Comparison of ENCODE assay signal across 12 mouse cellular contexts in the genomic region with DNA sequence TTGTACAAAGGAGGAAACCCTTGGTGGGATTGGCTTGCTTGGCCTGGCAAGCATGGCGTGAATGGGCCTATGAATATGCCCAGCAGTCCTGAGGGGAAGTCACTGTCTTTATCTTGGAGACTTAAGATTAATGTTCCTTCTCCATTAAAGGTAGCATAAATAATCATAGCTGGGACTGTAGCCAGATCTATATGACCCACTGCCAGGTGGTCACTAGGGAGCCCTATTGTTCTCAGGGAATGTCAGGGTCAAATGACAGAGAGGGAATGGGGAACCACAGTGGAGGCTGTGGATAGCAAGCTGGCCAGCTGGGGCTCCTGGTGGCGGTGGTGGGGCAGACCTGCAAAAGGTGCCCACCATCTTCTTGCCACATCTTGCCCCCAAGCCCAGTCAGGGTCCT.
DNase-seq lines count a peak whose midpoint lies in the region; ATAC-seq lines count a peak whose summit lies in the region.
"Had no signal": no experiment of that assay in that cellular context is flagged by ENCODE, and none has a peak within 500 bp of the region (broad histone marks: within the 10 kb centered on the region; RNA-seq: fewer than 3 reads in every experiment).

No protein-coding gene starts in this region.

- peak; percentile 38; the same call in 1 of the 2 replicates for ATAC-seq in kidney, embryonic 15.5 days (replicated peaks; ENCODE audit: low FRiP score)
- ATAC-seq in midbrain, embryonic 13.5 days = no peak
- ATAC-seq: liver, embryonic 12.5 days had no signal

- H3K27me3 ChIP-seq in heart, embryonic 10.5 days (ENCODE audit: insufficient read depth, poor library complexity, severe bottlenecking) = no peaks in the 10 kb centered on the region
- H3K27me3 ChIP-seq in kidney, embryonic 15.5 days = no peaks in the 10 kb centered on the region
- H3K27me3 ChIP-seq in midbrain, embryonic 10.5 days (ENCODE audit: low read depth, poor library complexity, severe bottlenecking) = no peaks in the 10 kb centered on the region
- no peaks in the 10 kb centered on the region for H3K27me3 ChIP-seq in midbrain, embryonic 13.5 days
- H3K27me3 ChIP-seq in limb, embryonic 10.5 days (ENCODE audit: low read depth, poor library complexity, severe bottlenecking) = no peaks in the 10 kb centered on the region
- H3K27me3 ChIP-seq: liver, embryonic 12.5 days had no signal

- no peaks in the 10 kb centered on the region for H3K9me3 ChIP-seq in heart, embryonic 10.5 days
- no peaks in the 10 kb centered on the region for H3K9me3 ChIP-seq in kidney, embryonic 15.5 days (replicated peaks)
- H3K9me3 ChIP-seq in midbrain, embryonic 10.5 days (replicated peaks) = no peaks in the 10 kb centered on the region
- no peaks in the 10 kb centered on the region for H3K9me3 ChIP-seq in midbrain, embryonic 13.5 days
- no peaks in the 10 kb centered on the region for H3K9me3 ChIP-seq in limb, embryonic 10.5 days (replicated peaks)

- no peak overlapping the region for H3K9ac ChIP-seq in kidney, embryonic 15.5 days
- no peak overlapping the region for H3K9ac ChIP-seq in midbrain, embryonic 13.5 days (replicated peaks)
- H3K9ac ChIP-seq: liver, embryonic 12.5 days had no signal

- 76% methylated on average over 2 of the region's 2 CpGs for WGBS in heart, embryonic 10.5 days
- 76% methylated on average over 2 of the region's 2 CpGs for WGBS in kidney, embryonic 15.5 days
- WGBS in midbrain, embryonic 10.5 days = 86% methylated on average over 2 of the region's 2 CpGs
- 81% methylated on average over 2 of the region's 2 CpGs for WGBS in midbrain, embryonic 13.5 days
- 92% methylated on average over 2 of the region's 2 CpGs for WGBS in limb, embryonic 10.5 days

- no peak overlapping the region for H3K4me3 ChIP-seq in heart, embryonic 10.5 days
- H3K4me3 ChIP-seq in kidney, embryonic 15.5 days (replicated peaks) = no peak overlapping the region
- H3K4me3 ChIP-seq in midbrain, embryonic 10.5 days = no peak overlapping the region
- H3K4me3 ChIP-seq in midbrain, embryonic 13.5 days (replicated peaks) = no peak overlapping the region
- no peak overlapping the region for H3K4me3 ChIP-seq in limb, embryonic 10.5 days
- H3K4me3 ChIP-seq: liver, embryonic 12.5 days had no signal

- H3K4me2 ChIP-seq in kidney, embryonic 15.5 days = no peak overlapping the region
- no peak overlapping the region for H3K4me2 ChIP-seq in midbrain, embryonic 13.5 days (replicated peaks)
- H3K4me2 ChIP-seq: liver, embryonic 12.5 days had no signal

- H3K27ac ChIP-seq in heart, embryonic 10.5 days = no peak overlapping the region; the same call in 1 of the 2 replicates
- H3K27ac ChIP-seq in kidney, embryonic 15.5 days = peak overlapping the region; percentile 54; the same call in 1 of the 2 replicates
- 0 out of 2 replicates have a peak overlapping the region, but pooled peaks have one; percentile 1 for H3K27ac ChIP-seq in midbrain, embryonic 10.5 days (replicated peaks)
- H3K27ac ChIP-seq in midbrain, embryonic 13.5 days = no peak overlapping the region
- H3K27ac ChIP-seq in limb, embryonic 10.5 days = 0 out of 2 replicates have a peak overlapping the region, but pooled peaks have one; percentile 28
- H3K27ac ChIP-seq: liver, embryonic 12.5 days had no signal

- peaks cover 11% of the 10 kb centered on the region; the same call in 1 of the 2 replicates for H3K36me3 ChIP-seq in heart, embryonic 10.5 days
- H3K36me3 ChIP-seq in kidney, embryonic 15.5 days = peaks cover 17% of the 10 kb centered on the region
- peaks cover 20% of the 10 kb centered on the region for H3K36me3 ChIP-seq in midbrain, embryonic 10.5 days
- peaks cover 24% of the 10 kb centered on the region for H3K36me3 ChIP-seq in midbrain, embryonic 13.5 days
- peaks cover 18% of the 10 kb centered on the region for H3K36me3 ChIP-seq in limb, embryonic 10.5 days

- peaks cover 34% of the 10 kb centered on the region for H3K4me1 ChIP-seq in heart, embryonic 10.5 days
- peaks cover 18% of the 10 kb centered on the region; the same call in 1 of the 2 replicates for H3K4me1 ChIP-seq in kidney, embryonic 15.5 days
- H3K4me1 ChIP-seq in midbrain, embryonic 10.5 days = peaks cover 6% of the 10 kb centered on the region
- H3K4me1 ChIP-seq in midbrain, embryonic 13.5 days (replicated peaks) = no peaks in the 10 kb centered on the region; the same call in 1 of the 2 replicates
- H3K4me1 ChIP-seq in limb, embryonic 10.5 days = 0 out of 2 replicates have a peak, but pooled peaks cover 3% of the 10 kb centered on the region
- H3K4me1 ChIP-seq: liver, embryonic 12.5 days had no signal

- DNase-seq in heart, adult 11 months = peak; percentile 88
- no peak for DNase-seq in heart, embryonic 10.5 days (ENCODE audit: low spot score)
- DNase-seq in kidney, postnatal 36 days = no peak
- DNase-seq in midbrain, embryonic 10.5 days (ENCODE audit: low spot score) = no peak
- DNase-seq in limb, embryonic 10.5 days (ENCODE audit: low spot score) = no peak
- DNase-seq in frontal cortex, postnatal 14 days (ENCODE audit: low spot score in 2 of 2) = no peak
- DNase-seq: B cell, adult 2 months; cerebellum, adult 8-10 months; thymus, adult 2 months had no signal

Comparison
In these comparisons a context has a peak if more than half of its experiments do, and no peak if none do; other contexts are left out.
1. H3K27ac ChIP-seq: peak in kidney, embryonic 15.5 days (single experiment), midbrain, embryonic 10.5 days (single experiment) and limb, embryonic 10.5 days (single experiment); none in heart, embryonic 10.5 days (single experiment) and midbrain, embryonic 13.5 days (single experiment).